Mouse (Mus musculus): Measurements from ENCODE around the gene Hbs1l.

Gene Hbs1l

DNA sequence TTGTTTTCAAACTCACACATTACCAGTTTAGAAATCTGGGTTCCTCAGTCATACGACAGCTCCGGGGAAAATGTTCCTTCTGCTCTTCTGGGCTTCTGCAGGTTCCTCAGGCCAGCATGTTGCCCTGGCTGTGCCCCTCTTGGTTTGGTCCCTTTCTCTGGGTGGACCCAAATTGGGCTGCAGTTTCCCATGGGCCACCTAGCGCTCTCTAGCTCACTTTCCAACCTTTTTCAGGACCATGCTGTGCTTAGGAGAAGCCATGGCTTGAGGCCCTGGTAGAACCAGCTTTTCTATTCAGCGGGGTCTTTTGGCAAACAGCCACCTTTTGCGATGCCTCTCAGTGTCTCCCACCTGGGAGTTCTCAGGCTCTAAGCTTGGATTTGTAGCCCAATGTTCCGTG, 76.5 kb downstream of the Hbs1l start:
- Histone ChIP-seq H3K4me1 (replicated peaks; ENCODE audit: low read depth, low read length) (peaks cover 10% of the 10 kb centered on the region), H3K4me3 (replicated peaks; ENCODE audit: low read length) (no peak overlapping the region), H3K9me3 (ENCODE audit: low read length) (no peaks in the 10 kb centered on the region), H3K27me3 (ENCODE audit: insufficient read depth, low read length) (no peaks in the 10 kb centered on the region; the same call in 1 of the 2 replicates), H3K36me3 (ENCODE audit: insufficient read depth, low read length) (peaks cover 31% of the 10 kb centered on the region)
- TF ChIP-seq NANOG (IDR thresholded peaks at IDR 0.05; ENCODE audit: borderline replicate concordance, low read length) (no peak), POU5F1 (IDR thresholded peaks at IDR 0.05; ENCODE audit: borderline replicate concordance, low read length) (no peak), CTCF (conservative IDR thresholded peaks at IDR 0.05; ENCODE audit: low read length) (no peak)

DNA sequence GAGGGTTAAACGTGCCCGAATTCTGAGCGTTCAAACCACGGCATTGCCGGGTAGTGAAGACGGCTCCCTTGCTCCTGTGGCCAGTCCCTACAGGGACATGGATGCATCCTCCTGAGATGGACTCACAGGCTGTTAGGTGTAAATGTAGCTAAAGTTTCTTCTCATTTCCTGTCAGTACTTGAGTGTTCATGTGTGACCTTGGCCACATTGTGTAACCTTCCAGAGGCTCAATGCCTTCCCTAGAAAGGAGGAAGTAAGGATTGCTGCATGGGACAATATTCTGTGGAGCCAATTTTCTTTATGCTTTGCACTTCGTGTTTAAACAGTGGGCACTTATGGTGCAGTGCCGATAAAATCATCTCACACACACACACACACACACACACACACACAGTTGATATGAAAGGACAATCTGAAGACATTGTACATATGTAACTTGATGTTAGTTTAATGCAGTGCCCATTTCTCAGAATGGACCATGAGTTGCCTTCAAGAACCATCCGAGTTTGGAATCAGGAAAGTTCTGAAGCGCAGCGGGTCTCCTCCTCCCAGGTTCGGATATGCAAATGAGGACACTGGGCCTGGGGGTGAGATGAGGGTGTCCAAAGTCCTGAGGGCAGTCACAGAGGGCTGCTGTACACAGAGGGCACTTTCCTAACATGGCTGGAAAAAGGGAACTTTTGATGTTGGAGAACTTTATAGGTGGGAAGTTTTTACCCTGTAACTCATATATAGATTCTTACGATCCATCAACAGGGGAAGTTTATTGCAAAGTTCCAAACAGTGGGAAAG, 81.1 kb downstream of the Hbs1l start, which contains the start of gene Aldh8a1:
Aldh8a1 (plus strand) TSS at position 610 of the 792 bp plus-strand sequence.
- peaks cover 10% of the 10 kb centered on the region for H3K27me3 ChIP-seq (ENCODE audit: insufficient read depth, low read length)
- H3K4me1 ChIP-seq (replicated peaks; ENCODE audit: low read depth, low read length), result peaks cover 10% of the 10 kb centered on the region; the same call in 1 of the 2 replicates
- no peak for TF ChIP-seq POU5F1 (IDR thresholded peaks at IDR 0.05; ENCODE audit: borderline replicate concordance, low read length)
- TF ChIP-seq NANOG (IDR thresholded peaks at IDR 0.05; ENCODE audit: borderline replicate concordance, low read length), result no peak
- TF ChIP-seq CTCF (conservative IDR thresholded peaks at IDR 0.05; ENCODE audit: low read length), result no peak
- H3K4me3 ChIP-seq (replicated peaks; ENCODE audit: low read length), result no peak within 1 kb of the TSS
- H3K36me3 ChIP-seq (ENCODE audit: insufficient read depth, low read length), result no peaks in the 10 kb centered on the region
- H3K9me3 ChIP-seq (ENCODE audit: low read length), result no peaks in the 10 kb centered on the region

DNA sequence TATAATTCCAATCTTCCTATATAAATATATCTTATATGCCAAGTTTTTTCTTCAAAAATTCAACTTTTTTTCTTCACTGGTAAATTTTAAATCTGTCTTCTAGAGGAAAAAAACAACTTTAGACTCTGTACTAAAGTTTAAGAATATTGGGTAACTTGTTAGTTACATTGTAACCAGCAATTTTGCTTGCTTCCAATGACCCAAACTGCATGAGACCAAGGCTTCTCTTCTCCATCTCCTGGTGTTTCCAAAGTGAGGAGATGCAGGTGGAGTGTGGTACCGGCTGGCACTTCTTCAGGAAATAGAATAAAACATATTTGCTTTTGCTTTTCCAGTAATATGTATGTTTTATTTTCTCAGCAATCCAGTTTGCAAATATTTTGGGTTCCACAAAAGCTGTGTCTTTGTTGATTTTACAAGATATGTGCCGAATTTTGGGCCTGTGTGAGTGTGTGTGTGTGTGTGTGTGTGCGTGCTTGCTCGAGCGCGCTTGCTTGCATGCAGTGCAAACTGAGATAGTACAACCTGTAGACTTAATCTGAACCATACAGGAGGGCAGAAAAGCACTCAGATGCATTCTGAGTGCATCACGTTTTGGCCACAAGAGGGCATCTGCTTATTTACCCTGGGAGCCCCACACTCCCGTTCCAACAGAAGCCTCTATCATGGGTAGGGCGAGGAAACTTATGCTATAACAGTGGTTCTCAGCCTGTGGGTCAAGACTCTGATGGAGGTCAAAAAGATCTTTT, 82.6 kb downstream of the Hbs1l start:
- no peaks in the 10 kb centered on the region for H3K36me3 ChIP-seq (ENCODE audit: insufficient read depth, low read length)
- peaks cover 10% of the 10 kb centered on the region for H3K27me3 ChIP-seq (ENCODE audit: insufficient read depth, low read length)
- TF ChIP-seq NANOG (IDR thresholded peaks at IDR 0.05; ENCODE audit: borderline replicate concordance, low read length) (no peak), POU5F1 (IDR thresholded peaks at IDR 0.05; ENCODE audit: borderline replicate concordance, low read length) (no peak), CTCF (conservative IDR thresholded peaks at IDR 0.05; ENCODE audit: low read length) (peak; percentile 59)
- no peaks in the 10 kb centered on the region for H3K9me3 ChIP-seq (ENCODE audit: low read length)
- no peak overlapping the region for H3K4me3 ChIP-seq (replicated peaks; ENCODE audit: low read length)
- H3K4me1 ChIP-seq (replicated peaks; ENCODE audit: low read depth, low read length), result peaks cover 10% of the 10 kb centered on the region; the same call in 1 of the 2 replicates

DNA sequence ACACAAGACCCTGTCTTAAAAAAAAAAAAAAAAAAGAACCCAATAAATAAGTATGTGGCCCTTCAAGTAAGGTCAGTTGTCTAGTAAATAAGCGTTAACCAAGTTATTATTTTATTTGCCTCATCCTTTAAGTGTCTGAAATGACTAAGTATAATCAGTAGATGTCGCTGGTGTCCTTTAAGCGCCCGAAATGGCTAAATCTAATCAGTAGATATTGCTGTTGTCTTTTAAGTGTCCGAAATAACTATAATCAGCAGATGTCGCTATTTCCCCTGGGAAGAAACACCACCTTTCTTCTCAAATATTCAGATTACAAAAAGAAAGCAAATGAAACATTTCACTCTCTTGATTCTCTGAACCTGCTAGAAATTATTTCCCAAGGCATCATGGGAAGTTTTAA, 87.1 kb downstream of the Hbs1l start:
- no peaks in the 10 kb centered on the region; the same call in 1 of the 2 replicates for H3K4me1 ChIP-seq (replicated peaks; ENCODE audit: low read depth, low read length)
- H3K36me3 ChIP-seq (ENCODE audit: insufficient read depth, low read length), result no peaks in the 10 kb centered on the region
- H3K9me3 ChIP-seq (ENCODE audit: low read length), result no peaks in the 10 kb centered on the region
- H3K27me3 ChIP-seq (ENCODE audit: insufficient read depth, low read length), result peaks cover 10% of the 10 kb centered on the region
- no peak for TF ChIP-seq POU5F1 (IDR thresholded peaks at IDR 0.05; ENCODE audit: borderline replicate concordance, low read length)
- TF ChIP-seq CTCF (conservative IDR thresholded peaks at IDR 0.05; ENCODE audit: low read length), result peak; percentile 48
- no peak overlapping the region for H3K4me3 ChIP-seq (replicated peaks; ENCODE audit: low read length)

DNA sequence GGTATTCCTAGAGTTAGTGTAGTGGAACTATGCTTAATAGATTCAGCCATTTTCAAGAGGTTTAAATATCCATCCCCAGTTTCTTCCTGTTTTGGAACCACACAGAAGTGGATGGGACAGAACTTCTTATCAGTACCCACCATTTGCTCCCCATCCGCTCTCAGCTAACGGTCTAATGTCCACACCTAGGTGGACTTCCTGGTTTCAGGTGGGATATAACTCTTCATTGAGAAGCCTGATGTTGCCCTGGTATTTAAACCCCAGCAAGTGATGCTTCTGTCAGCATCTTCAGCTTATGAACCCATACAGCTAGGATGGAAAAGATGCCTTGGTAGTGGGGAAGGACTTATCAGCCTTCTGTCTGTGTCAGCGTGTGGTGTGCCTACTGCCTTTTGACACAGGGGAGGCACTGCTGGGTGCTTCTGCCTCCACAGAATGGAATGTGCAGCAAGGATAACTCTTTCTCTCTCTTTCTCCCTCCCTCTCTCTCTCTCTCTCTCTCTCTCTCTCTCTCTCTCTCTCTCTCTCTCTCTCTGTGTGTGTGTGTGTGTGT, 89.4 kb downstream of the Hbs1l start:
- no peak overlapping the region for H3K4me3 ChIP-seq (replicated peaks; ENCODE audit: low read length)
- H3K27me3 ChIP-seq (ENCODE audit: insufficient read depth, low read length), result peaks cover 10% of the 10 kb centered on the region
- no peak for TF ChIP-seq POU5F1 (IDR thresholded peaks at IDR 0.05; ENCODE audit: borderline replicate concordance, low read length)
- TF ChIP-seq NANOG (IDR thresholded peaks at IDR 0.05; ENCODE audit: borderline replicate concordance, low read length), result no peak
- no peak for TF ChIP-seq CTCF (conservative IDR thresholded peaks at IDR 0.05; ENCODE audit: low read length)
- H3K4me1 ChIP-seq (replicated peaks; ENCODE audit: low read depth, low read length), result no peaks in the 10 kb centered on the region; the same call in 1 of the 2 replicates
- H3K9me3 ChIP-seq (ENCODE audit: low read length), result no peaks in the 10 kb centered on the region
- no peaks in the 10 kb centered on the region for H3K36me3 ChIP-seq (ENCODE audit: insufficient read depth, low read length)

DNA sequence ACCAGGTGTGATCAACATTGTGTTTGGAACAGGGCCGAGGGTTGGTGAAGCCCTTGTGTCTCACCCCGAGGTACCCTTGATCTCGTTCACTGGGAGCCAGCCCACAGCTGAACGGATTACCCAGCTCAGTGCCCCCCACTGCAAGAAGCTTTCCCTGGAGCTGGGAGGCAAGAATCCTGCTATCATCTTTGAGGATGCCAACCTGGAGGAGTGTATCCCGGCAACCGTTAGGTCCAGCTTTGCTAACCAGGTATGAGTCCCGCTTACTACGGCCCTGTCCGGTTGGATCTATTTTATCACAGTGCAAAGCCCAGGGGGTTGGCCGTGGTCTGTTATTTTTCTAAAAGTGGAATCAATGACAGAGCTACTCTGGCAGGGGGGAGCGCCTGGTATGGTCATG, 93.3 kb downstream of the Hbs1l start:
- TF ChIP-seq POU5F1 (IDR thresholded peaks at IDR 0.05; ENCODE audit: borderline replicate concordance, low read length) (no peak), NANOG (IDR thresholded peaks at IDR 0.05; ENCODE audit: borderline replicate concordance, low read length) (no peak), CTCF (conservative IDR thresholded peaks at IDR 0.05; ENCODE audit: low read length) (no peak)
- H3K4me1 ChIP-seq (replicated peaks; ENCODE audit: low read depth, low read length), result no peaks in the 10 kb centered on the region
- peaks cover 3% of the 10 kb centered on the region; the same call in 1 of the 2 replicates for H3K27me3 ChIP-seq (ENCODE audit: insufficient read depth, low read length)
- H3K4me3 ChIP-seq (replicated peaks; ENCODE audit: low read length), result no peak overlapping the region
- no peaks in the 10 kb centered on the region for H3K36me3 ChIP-seq (ENCODE audit: insufficient read depth, low read length)
- H3K9me3 ChIP-seq (ENCODE audit: low read length), result no peaks in the 10 kb centered on the region

DNA sequence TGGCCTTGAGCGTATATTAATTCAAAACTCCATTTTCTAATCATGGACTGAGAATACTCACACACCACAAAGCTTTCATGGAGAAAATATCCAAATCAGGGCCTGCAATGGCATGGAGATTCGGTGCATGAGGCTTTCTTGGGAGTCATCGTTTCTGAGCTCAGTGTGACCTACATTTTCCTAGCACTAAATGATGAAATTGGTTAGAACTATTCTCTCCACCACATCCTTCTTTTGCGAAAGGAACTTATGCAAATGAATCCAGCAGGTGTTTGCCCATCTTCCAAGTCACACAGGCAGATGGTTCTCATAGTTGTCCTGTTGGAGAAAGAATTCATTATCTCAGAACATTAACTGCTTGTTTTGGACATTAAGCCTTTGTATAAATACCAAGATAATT, 94.7 kb downstream of the Hbs1l start:
- peaks cover 3% of the 10 kb centered on the region; the same call in 1 of the 2 replicates for H3K27me3 ChIP-seq (ENCODE audit: insufficient read depth, low read length)
- H3K4me1 ChIP-seq (replicated peaks; ENCODE audit: low read depth, low read length), result no peaks in the 10 kb centered on the region
- no peaks in the 10 kb centered on the region for H3K9me3 ChIP-seq (ENCODE audit: low read length)
- H3K36me3 ChIP-seq (ENCODE audit: insufficient read depth, low read length), result no peaks in the 10 kb centered on the region
- H3K4me3 ChIP-seq (replicated peaks; ENCODE audit: low read length), result no peak overlapping the region
- TF ChIP-seq CTCF (conservative IDR thresholded peaks at IDR 0.05; ENCODE audit: low read length), result no peak
- TF ChIP-seq POU5F1 (IDR thresholded peaks at IDR 0.05; ENCODE audit: borderline replicate concordance, low read length), result no peak

DNA sequence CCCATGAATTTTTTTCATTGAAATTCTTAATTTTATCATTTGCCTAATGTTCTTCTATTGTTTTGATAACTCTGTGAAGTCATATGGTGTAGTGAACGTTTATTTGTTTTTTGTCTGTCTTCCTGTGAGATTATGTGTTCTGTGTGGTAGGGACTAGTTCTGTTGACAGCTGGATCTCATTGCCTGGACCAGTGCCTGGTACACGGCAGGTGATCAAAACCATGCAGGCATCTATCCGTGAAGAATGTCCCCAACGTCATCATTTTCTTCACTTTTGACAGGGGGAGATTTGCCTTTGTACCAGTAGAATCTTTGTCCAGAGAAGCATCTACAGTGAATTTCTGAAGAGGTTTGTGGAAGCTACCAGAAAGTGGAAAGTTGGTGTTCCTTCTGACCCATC, 95.5 kb downstream of the Hbs1l start:
- H3K4me3 ChIP-seq (replicated peaks; ENCODE audit: low read length), result no peak overlapping the region
- no peaks in the 10 kb centered on the region for H3K9me3 ChIP-seq (ENCODE audit: low read length)
- H3K36me3 ChIP-seq (ENCODE audit: insufficient read depth, low read length), result no peaks in the 10 kb centered on the region
- peaks cover 3% of the 10 kb centered on the region; the same call in 1 of the 2 replicates for H3K27me3 ChIP-seq (ENCODE audit: insufficient read depth, low read length)
- no peaks in the 10 kb centered on the region for H3K4me1 ChIP-seq (replicated peaks; ENCODE audit: low read depth, low read length)
- no peak for TF ChIP-seq CTCF (conservative IDR thresholded peaks at IDR 0.05; ENCODE audit: low read length)
- no peak for TF ChIP-seq NANOG (IDR thresholded peaks at IDR 0.05; ENCODE audit: borderline replicate concordance, low read length)

Measured in E14TG2a.4 (cell line).